Mouse (Mus musculus): ENCODE data around the gene Tgm1. TPM values are rescaled to one million over a fixed set of nuclear protein-coding genes. Genes with fewer than 3 reads are reported as not detected.

The Tgm1 gene
- under 1 TPM; 0.16 to 0.18 TPM for total RNA-seq (2021)
- long read RNA-seq, result 0 reads

DNA sequence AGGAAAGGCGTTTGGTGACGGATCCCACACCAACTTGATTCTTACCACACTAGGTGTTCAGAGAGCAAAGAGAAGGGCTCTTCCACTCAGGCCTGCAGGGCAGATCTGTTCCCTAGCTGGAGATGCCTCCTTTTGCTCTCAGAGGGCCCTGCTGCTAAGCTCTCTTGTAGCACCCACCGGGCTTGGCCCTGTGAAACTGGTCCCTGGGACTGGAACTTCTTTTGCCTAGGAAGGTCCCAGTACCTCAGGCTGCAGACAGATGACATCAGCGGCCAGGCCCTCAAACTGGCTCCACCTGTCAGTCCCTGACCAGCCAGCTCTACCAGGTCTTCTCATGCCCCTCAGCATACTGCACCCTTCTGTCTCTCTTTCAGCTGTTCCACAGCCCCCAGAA is at the start of gene Tgm1:
Tgm1 (minus strand) TSS at position 198 of the 394 bp plus-strand sequence.
- no peak for DNase-seq (ENCODE audit: low spot score in 2 of 2)

DNA sequence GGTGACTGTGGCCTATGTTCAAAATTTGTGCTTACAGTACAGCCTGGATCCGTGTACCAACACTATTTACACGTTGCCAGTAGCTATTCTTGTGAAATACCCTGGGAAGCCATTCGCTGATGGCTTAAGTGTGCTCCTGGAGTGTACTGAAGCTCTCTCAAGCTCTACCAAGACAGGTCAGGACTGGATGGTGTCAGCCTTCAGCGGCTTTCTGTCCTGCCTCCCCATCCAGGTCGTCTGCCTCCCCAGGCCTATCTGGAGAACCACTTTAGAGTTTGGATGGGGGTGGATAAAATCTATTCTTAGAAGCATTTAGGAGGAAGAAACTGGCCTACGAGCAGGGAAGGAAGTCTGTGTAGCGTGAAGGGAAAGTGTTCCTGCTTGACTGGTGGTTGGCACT is 49.4 kb upstream of the Tgm1 start:
- no peak for DNase-seq (ENCODE audit: low spot score in 2 of 2)

DNA sequence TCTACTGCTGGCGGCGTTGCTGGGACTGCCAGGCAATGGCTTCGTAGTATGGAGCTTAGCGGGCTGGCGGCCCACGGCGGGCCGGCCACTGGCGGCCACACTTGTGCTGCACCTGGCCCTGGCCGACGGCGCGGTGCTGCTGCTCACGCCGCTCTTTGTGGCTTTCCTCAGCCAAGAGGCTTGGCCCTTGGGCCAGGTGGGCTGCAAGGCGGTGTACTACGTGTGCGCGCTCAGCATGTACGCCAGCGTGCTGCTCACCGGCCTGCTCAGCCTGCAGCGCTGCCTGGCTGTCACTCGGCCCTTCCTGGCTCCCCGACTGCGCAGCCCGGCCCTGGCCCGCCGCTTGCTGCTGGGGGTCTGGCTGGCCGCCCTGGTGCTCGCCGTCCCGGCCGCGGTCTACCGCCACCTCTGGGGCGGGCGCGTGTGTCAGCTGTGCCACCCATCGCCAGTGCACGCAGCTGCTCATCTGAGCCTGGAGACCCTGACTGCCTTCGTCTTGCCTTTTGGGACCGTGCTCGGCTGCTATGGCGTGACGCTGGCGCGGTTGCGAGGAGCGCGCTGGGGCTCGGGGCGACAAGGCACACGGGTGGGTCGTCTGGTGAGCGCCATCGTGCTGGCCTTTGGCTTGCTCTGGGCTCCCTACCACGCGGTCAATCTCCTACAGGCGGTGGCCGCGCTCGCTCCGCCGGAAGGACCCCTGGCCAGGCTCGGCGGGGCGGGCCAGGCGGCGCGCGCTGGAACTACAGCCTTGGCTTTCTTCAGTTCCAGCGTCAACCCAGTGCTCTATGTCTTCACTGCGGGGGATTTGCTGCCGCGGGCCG is 48.5 kb upstream of the Tgm1 start:
- DNase-seq (ENCODE audit: low spot score in 2 of 2), result peak; percentile 65 to 70

DNA sequence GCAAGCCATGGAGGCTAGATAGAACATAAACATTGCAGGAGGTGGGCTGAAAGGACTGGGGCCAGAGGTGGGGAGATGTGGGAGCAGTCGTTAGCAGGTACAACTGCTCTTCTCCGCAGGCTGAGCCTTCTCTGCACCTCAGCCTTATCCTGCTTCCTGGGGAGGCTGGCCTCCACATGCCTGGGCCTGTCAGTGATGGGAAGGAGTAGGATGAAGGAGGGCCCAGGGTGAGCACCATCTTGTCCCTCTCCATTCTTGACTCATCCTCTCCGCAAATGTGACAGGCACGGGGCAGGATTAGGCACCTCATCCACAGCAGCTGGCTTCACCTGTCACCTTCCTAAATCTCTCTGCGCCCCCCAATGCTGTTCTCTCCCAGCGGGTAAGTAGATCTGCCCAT is 47.4 kb upstream of the Tgm1 start, which contains the start of gene Ltb4r2:
Ltb4r2 (plus strand) TSS at position 266 of the 400 bp plus-strand sequence.
- no peak for DNase-seq (ENCODE audit: low spot score in 2 of 2)

DNA sequence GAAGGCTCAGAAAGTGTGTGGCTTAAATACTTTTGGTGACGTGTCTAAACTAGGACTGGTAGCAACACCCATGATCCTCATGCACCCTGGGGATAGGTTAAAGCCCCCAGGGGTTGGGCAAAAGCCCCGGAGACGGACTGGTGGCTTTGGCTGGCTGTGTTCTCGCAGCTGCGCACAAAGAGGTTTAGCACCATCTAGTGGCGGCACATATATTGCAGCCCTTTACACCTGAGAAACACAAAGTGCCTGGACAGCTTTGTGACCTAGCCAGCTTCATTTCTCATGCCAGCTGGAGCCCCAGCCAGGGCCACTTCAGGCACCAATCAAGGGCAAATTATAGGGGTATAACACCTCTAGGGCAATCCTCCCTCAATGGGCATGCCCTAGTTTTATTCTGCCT is 46.4 kb upstream of the Tgm1 start:
- DNase-seq (ENCODE audit: low spot score in 2 of 2), result peak; percentile 89

DNA sequence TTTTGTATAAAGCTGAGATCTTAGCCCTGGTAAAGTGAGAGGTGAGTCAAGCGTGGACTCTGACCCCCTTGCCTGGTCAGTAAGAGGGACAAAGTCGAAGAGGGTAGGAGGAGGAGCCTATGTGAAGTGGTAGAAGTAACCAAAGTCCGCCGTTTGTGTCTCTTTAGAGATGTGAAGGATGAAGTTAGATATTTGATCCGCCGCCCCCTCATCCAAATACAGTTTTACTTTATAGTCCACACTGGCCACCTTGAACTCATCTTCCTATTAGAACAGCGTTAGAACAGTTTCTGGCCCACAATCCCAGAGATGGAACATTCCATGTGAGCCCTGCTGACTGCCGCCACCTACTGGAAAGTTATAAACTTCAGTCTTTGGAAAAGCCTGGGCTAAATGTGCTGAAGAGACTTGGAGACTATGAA is 44.6 kb upstream of the Tgm1 start, which contains the start of gene Cideb:
Cideb (minus strand) TSS at position 96 of the 422 bp plus-strand sequence.
- DNase-seq (ENCODE audit: low spot score in 2 of 2), result peak; percentile 50 to 56

DNA sequence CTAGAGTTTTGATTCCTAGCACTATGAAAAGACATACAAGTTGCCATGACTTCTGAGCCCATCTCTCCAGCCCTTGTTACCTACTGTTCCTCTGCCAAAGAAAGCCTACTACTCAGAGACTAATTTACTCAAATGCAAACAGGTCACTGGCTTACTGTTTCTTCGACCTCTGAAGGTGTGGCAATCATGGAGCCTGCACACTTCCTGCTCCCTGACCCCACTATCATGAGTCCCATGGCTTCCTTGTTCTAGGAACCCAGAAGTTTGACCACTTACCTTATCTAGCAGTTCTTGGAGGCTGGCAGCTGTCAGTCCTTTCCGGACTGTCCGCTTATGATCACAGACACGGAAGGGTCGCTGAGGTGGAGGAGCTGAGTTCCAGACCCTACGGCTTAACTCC is 43.8 kb upstream of the Tgm1 start:
- DNase-seq (ENCODE audit: low spot score in 2 of 2), result no peak

DNA sequence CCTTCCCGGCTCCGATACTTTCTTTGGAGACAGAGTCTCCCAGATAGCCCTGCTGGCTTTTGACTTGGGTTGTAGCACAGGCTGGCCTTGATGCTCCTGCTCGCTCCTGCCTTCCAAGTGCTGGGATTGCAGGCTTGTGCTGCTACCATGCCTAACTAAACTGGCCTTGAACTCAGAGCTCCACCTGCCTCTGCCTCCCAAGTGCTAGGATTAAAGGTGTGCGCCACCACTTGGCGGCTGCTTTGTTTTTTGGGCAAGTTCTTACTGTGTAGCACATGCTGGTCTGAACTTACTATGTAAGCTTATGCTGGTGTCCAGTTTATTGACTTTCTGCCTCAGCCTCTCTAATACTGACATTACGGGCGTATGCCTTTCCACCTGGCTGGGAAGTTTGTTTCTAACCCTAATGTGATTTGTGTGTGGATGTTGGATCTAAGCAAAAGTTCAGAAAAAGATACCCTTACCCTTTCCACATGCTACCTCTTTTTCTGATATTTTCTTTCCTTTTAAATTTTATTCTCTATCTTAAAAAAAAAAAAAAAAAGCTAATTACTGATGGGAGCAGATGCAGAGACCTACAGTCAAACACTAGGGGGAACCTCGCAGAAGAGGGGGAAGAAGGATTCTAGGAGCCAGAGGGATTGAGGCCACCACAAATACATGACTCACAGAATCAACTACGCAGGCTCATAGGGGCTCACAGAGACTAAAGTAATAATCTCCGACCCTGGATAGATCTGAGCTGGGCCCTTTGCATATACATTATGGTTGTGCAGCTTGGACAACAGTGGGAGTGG is 33.5 kb upstream of the Tgm1 start:
- DNase-seq (ENCODE audit: low spot score in 2 of 2), result no peak

DNA sequence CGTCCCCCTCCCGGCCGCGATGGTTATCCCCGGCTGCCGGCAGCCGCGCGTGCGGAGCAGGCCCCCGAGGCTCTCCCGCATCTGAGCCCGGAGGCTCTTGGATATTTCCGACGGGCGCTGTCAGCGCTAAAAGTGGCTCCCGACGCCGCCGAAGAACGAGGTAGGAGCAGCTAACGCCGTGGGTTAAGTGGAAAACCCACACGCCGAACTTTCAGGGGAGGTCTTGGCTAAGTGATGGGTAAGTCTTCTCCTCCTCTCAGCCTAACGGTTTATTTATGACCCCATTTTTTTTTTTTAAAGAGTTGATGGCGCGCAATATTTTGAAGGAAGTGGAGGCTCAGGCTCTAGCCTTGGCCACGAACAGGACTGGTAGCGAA is 32.1 kb upstream of the Tgm1 start:
- no peak for DNase-seq (ENCODE audit: low spot score in 2 of 2)

DNA sequence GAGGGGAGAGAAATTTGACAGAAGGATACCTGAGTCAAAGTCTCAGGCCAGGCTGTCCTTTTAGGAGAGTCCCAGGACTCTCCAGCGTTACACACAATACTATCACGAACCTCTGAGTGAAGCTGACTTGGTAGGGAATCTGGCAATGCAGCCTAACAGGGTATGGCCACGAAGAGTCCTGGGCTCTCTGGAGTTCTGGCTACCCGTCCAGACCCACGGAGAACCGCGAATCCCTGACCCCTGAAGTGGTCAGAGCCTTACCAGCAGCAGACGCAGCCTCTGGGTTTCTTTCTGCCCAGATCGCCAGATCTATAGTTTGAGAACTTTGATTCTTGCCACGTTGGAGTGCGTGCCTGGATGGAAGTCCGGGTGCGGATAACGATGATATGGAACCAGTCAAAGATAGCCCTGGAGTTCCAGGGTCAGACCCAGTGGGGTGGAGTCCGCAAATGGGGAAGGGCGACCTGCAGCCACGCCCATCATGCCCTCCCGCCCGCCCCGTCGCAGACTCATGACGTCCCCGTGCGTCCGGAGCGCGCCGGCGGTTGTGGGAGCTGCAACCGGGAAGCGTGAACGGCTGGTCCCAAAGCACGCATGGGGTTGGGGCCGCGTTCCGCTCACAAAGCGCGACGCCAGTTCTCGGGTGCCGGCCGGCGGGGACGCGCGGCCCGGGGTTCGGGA is 31.6 kb upstream of the Tgm1 start, which contains the start of the genes Dhrs1 and Nop9:
Dhrs1 (minus strand) TSS at position 511 of the 681 bp plus-strand sequence.
Nop9 (plus strand) TSS at position 514 of the 681 bp plus-strand sequence.
- DNase-seq (ENCODE audit: low spot score in 2 of 2), result peak; percentile 84 to 87

DNA sequence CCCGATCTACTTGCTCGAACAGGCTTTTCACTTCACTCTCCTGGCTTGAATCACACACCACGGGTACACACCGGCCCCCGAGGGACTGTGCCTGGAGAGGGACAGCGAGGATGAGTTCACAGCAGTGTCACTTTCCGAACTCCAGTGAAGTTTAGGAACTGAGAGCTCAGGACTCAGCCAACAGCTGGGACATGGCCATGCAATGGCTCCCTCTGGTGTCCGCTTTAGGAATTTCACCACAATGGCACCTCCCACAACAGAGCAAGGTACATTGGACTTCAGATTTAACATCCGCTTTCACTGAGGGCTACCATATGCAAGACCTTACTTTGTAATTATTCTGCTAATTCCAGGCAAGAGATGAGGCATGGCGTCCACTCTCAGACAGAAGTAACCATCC is 30.0 kb upstream of the Tgm1 start:
- peak; percentile 92 to 93 for DNase-seq (ENCODE audit: low spot score in 2 of 2)

DNA sequence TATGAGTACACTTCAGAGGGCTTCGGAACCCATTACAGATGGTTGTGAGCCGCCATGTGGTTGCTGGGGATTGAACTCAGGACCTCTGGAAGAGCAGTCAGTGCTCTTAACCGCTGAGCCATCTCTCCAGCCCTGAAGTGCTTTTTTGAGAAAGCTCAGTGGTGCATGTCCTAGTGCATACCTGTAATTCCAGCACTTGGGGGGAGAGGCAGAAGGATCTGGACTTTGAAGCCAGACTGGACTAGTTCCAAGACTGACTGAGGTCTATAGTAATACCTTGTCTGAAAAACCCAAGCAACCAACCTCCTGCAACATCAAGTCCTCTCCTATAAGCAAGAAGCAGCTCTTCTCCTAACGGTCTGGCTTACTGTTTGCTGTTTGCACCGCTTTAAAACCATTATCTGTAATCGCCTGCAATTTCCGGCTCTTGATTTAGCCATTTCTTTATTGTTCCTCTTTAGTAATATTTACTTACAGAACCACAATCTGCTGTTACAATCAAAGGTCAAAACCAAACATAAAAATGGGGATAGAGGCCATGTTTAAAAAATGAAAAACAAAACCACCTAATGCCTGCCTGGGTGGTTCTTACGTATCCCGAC is 23.5 kb upstream of the Tgm1 start:
- no peak for DNase-seq (ENCODE audit: low spot score in 2 of 2)

DNA sequence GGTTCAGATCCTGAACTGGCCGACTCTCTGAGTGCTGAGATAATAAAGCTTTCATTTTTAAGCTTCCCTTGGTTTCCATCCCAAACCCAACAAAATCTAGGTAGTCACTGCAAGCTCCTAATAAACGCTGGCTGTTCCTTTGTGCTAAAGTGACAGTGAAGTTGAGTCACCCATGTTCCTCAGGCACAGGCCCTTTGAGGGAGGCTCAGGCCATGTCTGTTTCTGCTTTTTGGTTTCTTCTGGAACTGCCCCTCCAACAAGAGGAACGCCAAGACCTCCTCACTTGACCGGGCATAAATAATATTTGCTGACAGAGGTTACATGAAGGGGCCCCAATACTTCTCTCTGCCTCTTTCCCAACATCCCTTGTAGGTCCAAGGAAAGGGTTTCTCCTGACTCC is 22.0 kb upstream of the Tgm1 start:
- DNase-seq (ENCODE audit: low spot score in 2 of 2), result no peak

DNA sequence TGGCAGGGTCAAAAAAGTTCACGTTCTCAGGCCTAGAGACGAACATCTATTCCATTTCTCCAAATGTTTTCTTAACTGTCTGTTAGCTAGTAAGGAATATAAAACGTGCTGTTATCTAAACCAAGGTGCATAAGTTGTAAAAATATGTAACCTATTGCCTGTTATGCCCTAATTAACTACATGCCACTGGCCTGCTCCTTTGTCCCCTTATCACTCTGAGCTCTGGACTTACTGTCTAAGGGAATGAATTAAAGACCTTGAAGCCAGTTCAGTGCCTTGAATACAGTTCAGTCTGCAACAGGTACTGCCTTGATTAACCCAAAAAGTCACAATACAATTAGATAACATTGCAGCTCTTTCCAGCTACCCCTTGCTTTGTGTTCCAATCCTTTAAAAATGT is 21.6 kb upstream of the Tgm1 start:
- no peak for DNase-seq (ENCODE audit: low spot score in 2 of 2)

DNA sequence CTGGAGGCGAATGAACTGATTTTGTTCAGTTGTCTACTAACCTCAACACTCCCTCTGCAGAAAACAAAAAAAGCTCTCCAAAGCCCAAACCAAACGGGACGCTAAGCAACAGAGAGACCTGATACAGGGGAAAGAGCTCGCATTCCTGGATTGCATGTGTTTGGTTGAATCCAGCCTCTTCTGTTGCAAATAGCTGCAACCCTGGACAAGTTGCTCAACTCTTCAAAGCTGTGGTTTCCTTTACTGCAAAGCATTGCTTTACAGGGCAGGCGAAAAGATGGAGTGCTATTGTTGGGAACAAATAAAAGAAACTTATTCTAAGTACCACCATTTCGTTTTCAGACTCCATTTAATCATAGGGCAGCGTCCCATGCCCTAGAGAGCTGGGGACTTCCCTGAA is 21.1 kb upstream of the Tgm1 start:
- no peak for DNase-seq (ENCODE audit: low spot score in 2 of 2)

DNA sequence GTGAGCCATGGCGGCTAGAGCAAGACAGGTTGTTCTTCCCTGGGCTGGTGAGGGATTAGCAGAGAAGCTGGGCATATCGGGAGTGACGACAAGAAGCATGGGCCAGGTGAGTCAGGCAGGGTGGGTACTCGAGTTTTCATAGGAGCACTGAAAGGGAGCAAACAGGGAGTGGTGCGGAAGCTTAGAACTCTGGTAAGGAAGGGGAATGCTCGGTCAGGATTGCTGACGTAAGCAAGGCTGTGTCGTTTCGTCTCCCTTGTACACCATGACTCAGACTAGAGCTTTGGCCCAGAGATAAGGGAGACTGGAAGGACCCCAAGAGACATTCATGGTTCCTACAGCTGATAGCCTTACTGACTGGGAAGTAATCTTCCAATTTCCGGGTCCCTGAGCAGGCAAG is 20.2 kb upstream of the Tgm1 start:
- DNase-seq (ENCODE audit: low spot score in 2 of 2), result no peak

DNA sequence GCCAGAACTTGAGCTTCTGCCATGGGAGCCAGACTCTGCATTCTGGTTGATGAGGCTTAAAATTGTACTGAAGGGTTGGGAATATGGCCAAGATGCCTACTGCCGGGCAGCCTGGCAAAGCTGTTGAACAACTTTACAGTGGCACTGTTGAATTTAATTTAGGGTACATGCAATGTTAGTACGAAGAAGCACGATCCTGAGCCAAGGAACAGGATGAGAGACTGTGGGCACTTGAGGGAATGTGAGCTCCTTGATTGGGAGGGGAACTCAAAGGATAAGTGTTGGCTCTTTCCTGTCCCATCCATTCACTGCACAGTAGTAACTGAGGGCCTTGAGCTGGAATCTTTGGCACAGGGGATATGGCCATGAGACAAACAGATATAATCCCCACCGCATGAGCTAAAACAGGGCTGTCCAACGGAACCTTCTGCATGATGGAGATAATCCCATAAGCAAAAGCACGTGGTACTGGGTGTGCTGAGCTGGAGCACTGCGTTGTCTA is 16.9 kb upstream of the Tgm1 start:
- DNase-seq (ENCODE audit: low spot score in 2 of 2), result peak in 1 of 2 experiments; percentile 30

DNA sequence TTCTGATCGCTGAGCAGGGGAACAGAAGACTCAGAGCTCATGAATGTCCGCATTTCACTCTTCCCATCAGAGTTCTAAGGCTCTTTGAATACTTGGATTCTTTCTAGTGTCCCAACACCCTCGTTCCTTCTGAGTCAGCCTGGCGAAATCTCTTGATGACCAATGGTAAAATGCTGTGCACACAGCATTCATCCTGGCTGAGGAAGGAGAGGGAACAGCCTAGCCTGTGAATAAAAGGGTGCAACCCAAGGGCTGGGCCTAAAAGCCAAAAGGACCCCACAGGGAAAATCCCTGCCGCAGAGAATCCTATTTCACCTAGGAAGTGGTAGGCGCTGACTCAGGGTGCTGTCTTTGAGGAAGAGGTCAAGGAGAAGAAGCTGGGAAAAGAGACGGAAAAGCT is 16.4 kb upstream of the Tgm1 start:
- DNase-seq (ENCODE audit: low spot score in 2 of 2), result peak in 1 of 2 experiments; percentile 43

DNA sequence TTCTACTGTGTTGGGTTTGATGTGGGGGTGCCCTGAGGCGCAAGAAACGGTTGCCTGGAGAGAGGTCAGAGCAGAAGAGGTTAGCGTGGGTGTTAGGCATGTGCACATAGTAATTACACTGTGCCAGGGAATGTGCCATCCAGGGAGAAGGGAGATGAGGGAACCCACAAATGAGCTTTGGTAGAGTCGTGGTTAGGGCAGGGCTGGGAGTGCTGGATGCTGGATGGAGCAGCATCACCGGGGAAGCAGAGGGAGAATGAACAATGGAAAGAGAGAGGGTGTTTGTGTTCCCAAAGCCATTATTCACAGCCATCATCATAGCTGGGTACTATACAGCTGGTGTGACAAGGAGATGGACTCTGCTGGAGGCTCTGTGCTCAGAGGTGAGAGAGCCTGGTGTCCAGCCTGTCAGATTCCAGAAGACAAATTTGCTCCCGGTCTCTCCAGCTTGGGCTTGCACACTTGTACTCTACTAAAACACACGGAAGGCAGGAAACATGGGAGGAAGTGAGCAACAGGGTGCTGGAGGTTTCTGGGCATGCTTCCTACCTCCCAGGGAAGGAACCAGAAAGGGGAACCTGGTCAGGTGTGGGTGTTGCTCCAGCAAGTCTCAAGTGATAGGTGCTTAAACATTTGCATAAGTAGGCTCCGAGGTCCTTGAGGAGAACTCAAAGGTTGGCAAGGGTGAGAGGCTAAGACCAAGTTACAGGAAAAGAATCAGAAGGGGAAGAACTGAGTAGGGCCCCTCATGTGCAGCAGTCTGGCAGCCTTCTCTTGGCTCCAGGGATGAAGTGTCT is 14.4 kb upstream of the Tgm1 start:
- no peak for DNase-seq (ENCODE audit: low spot score in 2 of 2)

DNA sequence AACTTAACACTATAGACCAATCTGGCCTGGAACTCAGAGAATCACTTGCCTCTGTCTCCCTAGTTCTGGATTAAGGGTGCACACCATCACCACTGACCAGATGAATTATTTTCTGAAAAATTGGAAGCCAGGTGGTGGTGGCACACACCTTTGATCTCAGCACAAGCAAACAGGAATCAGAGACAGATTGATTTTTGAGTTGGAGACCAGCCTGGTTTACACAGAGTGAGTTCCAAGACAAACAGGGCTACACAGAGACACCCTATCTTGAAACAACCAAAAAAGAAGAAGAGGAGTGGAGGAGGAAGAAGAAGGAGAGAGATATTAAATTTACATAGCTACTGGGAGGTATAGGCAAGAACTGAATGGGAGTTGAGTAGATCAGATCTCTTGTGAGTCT is 12.5 kb upstream of the Tgm1 start:
- no peak for DNase-seq (ENCODE audit: low spot score in 2 of 2)
